Mouse (Mus musculus): Measurements from ENCODE around the gene Nanog. TPM values are rescaled to one million over a fixed set of nuclear protein-coding genes. Genes with fewer than 3 reads are reported as not detected.
"Not testable (repeated sequence)": the region's sequence is repeated elsewhere in the genome, so short reads cannot be mapped to it uniquely, and the experiment has no call there.

Gene Nanog
- polyA plus RNA-seq, 1 experiment from 2014 or later, result 0.20 TPM

- Histone ChIP-seq H3K4me2 (replicated peaks) (peak overlapping the region; percentile 62), H3K9me3 (no peaks in the 10 kb centered on the region), H3K36me3 (no peaks in the 10 kb centered on the region), H3K4me1 (no peaks in the 10 kb centered on the region), H3K27ac (replicated peaks) (no peak overlapping the region), H3K4me3 (peak overlapping the region; percentile 46), H3K27me3 (no peaks in the 10 kb centered on the region), H3K9ac (replicated peaks) (no peak overlapping the region; the same call in 1 of the 2 replicates)
- peak; percentile 7 for ATAC-seq (ENCODE audit: low FRiP score, low read depth)
- WGBS, result 28% methylated on average over 10 of the region's 10 CpGs
These were observed 37.1 kb upstream of the Nanog start for GRCm38 (mm10) chr6:122670201-122670551.

GRCm38 (mm10) chr6:122670841-122671240 lies 36.4 kb upstream of the Nanog start:
- 93% methylated on average over 4 of the region's 4 CpGs for WGBS
- no peak for ATAC-seq (ENCODE audit: low FRiP score, low read depth)
- no peak overlapping the region for H3K27ac ChIP-seq (replicated peaks)
- no peaks in the 10 kb centered on the region for H3K36me3 ChIP-seq
- no peaks in the 10 kb centered on the region for H3K4me1 ChIP-seq
- H3K4me3 ChIP-seq, result no peak overlapping the region
- no peak overlapping the region for H3K4me2 ChIP-seq (replicated peaks)
- H3K9me3 ChIP-seq, result no peaks in the 10 kb centered on the region
- no peaks in the 10 kb centered on the region for H3K27me3 ChIP-seq
- no peak overlapping the region for H3K9ac ChIP-seq (replicated peaks)

- Histone ChIP-seq H3K9ac (replicated peaks) (no peak overlapping the region), H3K36me3 (no peaks in the 10 kb centered on the region), H3K9me3 (no peaks in the 10 kb centered on the region), H3K27me3 (no peaks in the 10 kb centered on the region), H3K4me3 (no peak overlapping the region), H3K4me1 (no peaks in the 10 kb centered on the region), H3K4me2 (replicated peaks) (no peak overlapping the region), H3K27ac (replicated peaks) (no peak overlapping the region)
- WGBS, result 72% methylated on average over 8 of the region's 8 CpGs
- ATAC-seq (ENCODE audit: low FRiP score, low read depth), result no peak
These were observed 34.5 kb upstream of the Nanog start for GRCm38 (mm10) chr6:122672746-122673145.

GRCm38 (mm10) chr6:122682646-122683045 lies 24.6 kb upstream of the Nanog start:
- H3K4me2 ChIP-seq (replicated peaks), result no peak overlapping the region
- H3K27me3 ChIP-seq, result no peaks in the 10 kb centered on the region
- H3K4me3 ChIP-seq, result no peak overlapping the region
- no peaks in the 10 kb centered on the region for H3K36me3 ChIP-seq
- H3K4me1 ChIP-seq, result no peaks in the 10 kb centered on the region
- no peak overlapping the region for H3K27ac ChIP-seq (replicated peaks)
- H3K9ac ChIP-seq (replicated peaks), result no peak overlapping the region
- no peaks in the 10 kb centered on the region for H3K9me3 ChIP-seq
- ATAC-seq (ENCODE audit: low FRiP score, low read depth), result no peak
- WGBS, result 92% methylated on average over 3 of the region's 3 CpGs

- Histone ChIP-seq H3K9ac (replicated peaks) (no peak overlapping the region), H3K9me3 (no peaks in the 10 kb centered on the region), H3K27me3 (no peaks in the 10 kb centered on the region), H3K4me1 (no peaks in the 10 kb centered on the region), H3K4me3 (no peak overlapping the region), H3K36me3 (no peaks in the 10 kb centered on the region), H3K4me2 (replicated peaks) (no peak overlapping the region), H3K27ac (replicated peaks) (no peak overlapping the region)
- WGBS, result 94% methylated on average over 13 of the region's 13 CpGs
- no peak for ATAC-seq (ENCODE audit: low FRiP score, low read depth)
These were observed 20.6 kb upstream of the Nanog start for GRCm38 (mm10) chr6:122686709-122687108.

- Histone ChIP-seq H3K9me3 (no peaks in the 10 kb centered on the region), H3K4me3 (no peak overlapping the region), H3K9ac (replicated peaks) (no peak overlapping the region), H3K4me2 (replicated peaks) (no peak overlapping the region), H3K27ac (replicated peaks) (no peak overlapping the region), H3K27me3 (no peaks in the 10 kb centered on the region), H3K4me1 (no peaks in the 10 kb centered on the region), H3K36me3 (no peaks in the 10 kb centered on the region)
- WGBS, result 86% methylated on average over 6 of the region's 6 CpGs
- no peak for ATAC-seq (ENCODE audit: low FRiP score, low read depth)
These were observed 17.8 kb upstream of the Nanog start for GRCm38 (mm10) chr6:122689411-122690055.

GRCm38 (mm10) chr6:122690082-122690481 lies 17.2 kb upstream of the Nanog start:
- no peak for ATAC-seq (ENCODE audit: low FRiP score, low read depth)
- Histone ChIP-seq H3K27me3 (no peaks in the 10 kb centered on the region), H3K4me3 (no peak overlapping the region), H3K4me2 (replicated peaks) (no peak overlapping the region), H3K9ac (replicated peaks) (no peak overlapping the region), H3K4me1 (no peaks in the 10 kb centered on the region), H3K27ac (replicated peaks) (no peak overlapping the region), H3K36me3 (no peaks in the 10 kb centered on the region), H3K9me3 (no peaks in the 10 kb centered on the region)
- 89% methylated on average over 5 of the region's 5 CpGs for WGBS

GRCm38 (mm10) chr6:122695398-122695797 lies 11.9 kb upstream of the Nanog start:
- Histone ChIP-seq H3K9ac (replicated peaks) (no peak overlapping the region), H3K4me3 (no peak overlapping the region), H3K36me3 (no peaks in the 10 kb centered on the region), H3K4me1 (no peaks in the 10 kb centered on the region), H3K4me2 (replicated peaks) (no peak overlapping the region), H3K27me3 (no peaks in the 10 kb centered on the region), H3K27ac (replicated peaks) (no peak overlapping the region), H3K9me3 (no peaks in the 10 kb centered on the region)
- ATAC-seq (ENCODE audit: low FRiP score, low read depth), result no peak
- WGBS, result 84% methylated on average over 3 of the region's 3 CpGs

- 90% methylated on average over 2 of the region's 2 CpGs for WGBS
- not testable (repeated sequence) for H3K9ac ChIP-seq (replicated peaks); H3K36me3 ChIP-seq; H3K4me2 ChIP-seq (replicated peaks); H3K27me3 ChIP-seq; H3K9me3 ChIP-seq; H3K27ac ChIP-seq (replicated peaks); H3K4me1 ChIP-seq; ATAC-seq (ENCODE audit: low FRiP score, low read depth); H3K4me3 ChIP-seq
These were observed 7.7 kb upstream of the Nanog start for GRCm38 (mm10) chr6:122699628-122700027.

- Histone ChIP-seq H3K36me3 (no peaks in the 10 kb centered on the region), H3K9ac (replicated peaks) (no peak overlapping the region), H3K4me1 (peaks cover 5% of the 10 kb centered on the region; the same call in 1 of the 2 replicates), H3K27ac (replicated peaks) (no peak overlapping the region), H3K4me2 (replicated peaks) (no peak overlapping the region), H3K4me3 (no peak overlapping the region), H3K27me3 (0 out of 2 replicates have a peak, but pooled peaks cover 3% of the 10 kb centered on the region), H3K9me3 (no peaks in the 10 kb centered on the region)
- ATAC-seq (ENCODE audit: low FRiP score, low read depth), result no peak
- 86% methylated on average over 5 of the region's 5 CpGs for WGBS
These were observed 5.5 kb upstream of the Nanog start for GRCm38 (mm10) chr6:122701816-122702215.

- Histone ChIP-seq H3K27ac (replicated peaks) (0 out of 2 replicates have a peak overlapping the region, but pooled peaks have one; percentile 49), H3K36me3 (no peaks in the 10 kb centered on the region), H3K4me3 (no peak overlapping the region), H3K9ac (replicated peaks) (peak overlapping the region; percentile 37; the same call in 1 of the 2 replicates), H3K4me1 (peaks cover 5% of the 10 kb centered on the region; the same call in 1 of the 2 replicates), H3K27me3 (peaks cover 9% of the 10 kb centered on the region), H3K9me3 (no peaks in the 10 kb centered on the region), H3K4me2 (replicated peaks) (peak overlapping the region; percentile 40)
- peak; percentile 68 for ATAC-seq (ENCODE audit: low FRiP score, low read depth)
- 8% methylated on average over 20 of the region's 20 CpGs for WGBS
These were observed 4.7 kb upstream of the Nanog start for GRCm38 (mm10) chr6:122702480-122703124.

GRCm38 (mm10) chr6:122703251-122703650 lies 4.0 kb upstream of the Nanog start:
- no peak overlapping the region for H3K9ac ChIP-seq (replicated peaks)
- H3K36me3 ChIP-seq, result no peaks in the 10 kb centered on the region
- no peak overlapping the region for H3K27ac ChIP-seq (replicated peaks)
- H3K27me3 ChIP-seq, result peaks cover 13% of the 10 kb centered on the region
- no peak overlapping the region for H3K4me2 ChIP-seq (replicated peaks)
- H3K4me1 ChIP-seq, result peaks cover 5% of the 10 kb centered on the region; the same call in 1 of the 2 replicates
- H3K9me3 ChIP-seq, result no peaks in the 10 kb centered on the region
- WGBS, result 8% methylated on average over 6 of the region's 6 CpGs
- ATAC-seq (ENCODE audit: low FRiP score, low read depth), result no peak
- H3K4me3 ChIP-seq, result no peak overlapping the region
